Mouse (Mus musculus) adrenal gland, adult (tissue): ENCODE measurements around the gene Gm5624.
"Not testable (repeated sequence)": the region's sequence is repeated elsewhere in the genome, so short reads cannot be mapped to it uniquely, and the experiment has no call there.

Experiments used
- DNase-seq, 2 experiments: peaks; one replicate each; pipeline ENCODE4 v3.0.0; 2022 to 2023; ENCODE audit warnings: low spot score in 1 of 2; ENCODE audit not compliant: inconsistent age in 2 of 2

Gm5624 gene

DNA sequence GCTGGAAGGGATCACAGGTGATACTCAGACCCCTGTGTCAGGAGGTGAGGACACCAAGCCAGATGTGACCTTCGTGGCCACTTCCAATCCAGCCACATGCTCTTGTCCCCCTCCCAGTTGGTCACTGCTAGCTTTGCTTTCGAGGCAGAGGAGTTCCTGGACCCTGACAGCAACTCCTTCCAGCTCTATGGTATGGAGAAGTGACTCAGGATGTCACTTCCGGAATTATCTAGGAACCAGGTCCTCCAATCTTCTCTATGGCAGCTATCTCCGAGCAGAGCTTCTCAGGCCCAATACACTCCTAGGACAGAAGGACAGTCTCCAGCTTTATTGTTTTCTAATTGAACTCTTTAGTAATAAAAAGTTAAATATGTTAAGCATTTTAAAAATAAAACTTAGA is at the start of gene Gm5624:
TSS of gene Gm5624 (minus strand) at position 202 of the 400 bp plus-strand sequence.
- DNase-seq = not testable (repeated sequence)

- DNase-seq = peak in 1 of 2 experiments; percentile 15
Observed at GRCm38 (mm10) chr14:44591765-44592164, 36.0 kb downstream of the Gm5624 start.

GRCm38 (mm10) chr14:44582853-44583252 is 44.9 kb downstream of the Gm5624 start, which contains the start of gene Gm8247:
TSS of gene Gm8247 (plus strand) at chr14:44583153.
- not testable (repeated sequence) for DNase-seq

DNA sequence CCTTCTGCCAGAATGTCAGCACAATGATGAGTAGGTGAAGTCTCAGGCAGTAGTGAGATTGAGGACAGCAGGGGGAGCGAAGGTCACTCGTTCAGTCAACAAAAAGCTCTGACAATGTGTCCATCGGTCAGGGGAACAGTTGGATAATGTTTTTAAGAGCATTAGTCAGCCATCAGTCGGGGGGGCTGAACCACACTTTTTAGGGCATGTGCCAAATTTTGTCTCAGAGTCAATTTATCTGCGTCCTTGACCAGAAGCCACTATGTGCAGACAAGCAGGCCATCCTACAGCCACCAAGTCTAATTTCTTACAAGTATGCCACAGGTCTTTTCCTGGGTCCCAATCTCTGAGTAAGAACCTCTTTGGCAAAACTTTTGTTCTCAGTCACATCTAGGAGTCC is 79.8 kb downstream of the Gm5624 start:
- peak; percentile 47 to 76 for DNase-seq

DNA sequence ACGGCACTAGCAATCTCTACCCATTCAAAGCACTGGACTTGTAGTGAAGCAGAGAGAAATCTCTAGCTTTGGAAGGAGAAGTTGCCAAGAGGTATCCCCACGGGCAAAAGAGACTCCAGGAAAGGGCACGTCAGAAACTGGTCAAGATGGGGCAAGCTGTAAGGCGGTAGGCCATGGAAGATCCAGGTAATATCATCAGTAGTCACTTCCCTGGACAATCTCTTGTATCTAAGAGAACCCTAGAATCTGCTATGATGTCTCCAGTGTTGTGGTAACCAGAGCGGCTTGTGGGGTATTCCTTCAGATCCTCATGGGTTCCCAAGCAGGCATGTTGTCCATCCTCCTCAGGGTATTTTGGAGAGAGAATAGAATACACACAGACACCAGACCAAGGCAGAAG is 109.8 kb downstream of the Gm5624 start, which contains the start of gene Gm17093:
TSS of gene Gm17093 (plus strand) at position 301 of the 400 bp plus-strand sequence.
- not testable (repeated sequence) for DNase-seq
